Mouse (Mus musculus) central nervous system, embryonic 18 days (tissue): ENCODE results near the gene Clic1. TPM values are rescaled to one million over a fixed set of nuclear protein-coding genes. Genes with fewer than 3 reads are reported as not detected.

Source experiments
- polyA plus RNA-seq: library from polyadenylated mRNA; depleted of rRNA; stranded (reverse); fragments of >200 nt; gene quantifications from 2 replicates; pipeline ENCODE4 v1.2.3, GENCODE M21; 2012; rRNA removed

Clic1 gene
- 45.7 and 47.6 TPM in 2 replicates for polyA plus RNA-seq

GRCm38 (mm10) chr17:35049561-35050016 is at the start of gene Clic1:
Gene Clic1, plus strand, starts transcription at chr17:35049966.

GRCm38 (mm10) chr17:35000717-35001451 is 48.9 kb upstream of the Clic1 start, which contains the start of gene Vars:
Gene Vars, plus strand, starts transcription at chr17:35000987.

GRCm38 (mm10) chr17:35016376-35016775 is 33.4 kb upstream of the Clic1 start, which contains the start of gene Vwa7:
Gene Vwa7, plus strand, starts transcription at chr17:35016579.

GRCm38 (mm10) chr17:35027277-35028068 is 22.3 kb upstream of the Clic1 start, which contains the start of gene Sapcd1:
Gene Sapcd1, minus strand, starts transcription at chr17:35028016.

GRCm38 (mm10) chr17:35046681-35047455 is 2.9 kb upstream of the Clic1 start, which contains the start of gene Msh5:
Gene Msh5, minus strand, starts transcription at chr17:35046745.

GRCm38 (mm10) chr17:35058911-35059892 is 9.4 kb downstream of the Clic1 start, which contains the start of gene Ddah2:
Gene Ddah2, plus strand, starts transcription at chr17:35059035.

GRCm38 (mm10) chr17:35064951-35065947 is 15.5 kb downstream of the Clic1 start, which contains the start of gene Ly6g6c:
Gene Ly6g6c, plus strand, starts transcription at chr17:35065388.

GRCm38 (mm10) chr17:35066084-35066483 is 16.3 kb downstream of the Clic1 start, which contains the start of gene Mpig6b:
Gene Mpig6b, minus strand, starts transcription at chr17:35066184.

GRCm38 (mm10) chr17:35076507-35077176 is 26.9 kb downstream of the Clic1 start, which contains the start of gene Ly6g6e:
Gene Ly6g6e, plus strand, starts transcription at chr17:35076902.

GRCm38 (mm10) chr17:35077786-35078233 is 28.0 kb downstream of the Clic1 start, which contains the start of gene Ly6g6d:
Gene Ly6g6d, minus strand, starts transcription at chr17:35078065.

GRCm38 (mm10) chr17:35085208-35085865 is 35.6 kb downstream of the Clic1 start, which contains the start of gene Ly6g6f:
Gene Ly6g6f, minus strand, starts transcription at chr17:35085610.

GRCm38 (mm10) chr17:35088825-35089644 is 39.3 kb downstream of the Clic1 start, which contains the start of gene Abhd16a:
Gene Abhd16a, plus strand, starts transcription at chr17:35089263.

GRCm38 (mm10) chr17:35108097-35108496 is 58.3 kb downstream of the Clic1 start, which contains the start of gene Ly6g5c:
Gene Ly6g5c, plus strand, starts transcription at chr17:35108279.

